Mouse (Mus musculus) thymus, adult 2 months (tissue): Measurements from ENCODE around the gene Map1lc3b. TPM values are rescaled to one million over a fixed set of nuclear protein-coding genes. Genes with fewer than 3 reads are reported as not detected.

Experiments used
- DNase-seq: peaks from one replicate; pipeline ENCODE4 v3.0.0; 2021
- H3K27ac ChIP-seq: fragments of 200-500 bp; 2 replicates; pipeline ENCODE4 v1.5.1; 2012; ENCODE audit warnings: low read length, control low read depth; ENCODE audit not compliant: control insufficient read depth, insufficient read depth
- H3K27me3 ChIP-seq: fragments of 200-500 bp; 2 replicates; pipeline ENCODE4 v1.6.1; 2012; ENCODE audit warnings: mild to moderate bottlenecking, low read length, moderate library complexity, mixed read lengths; ENCODE audit not compliant: control insufficient read depth, insufficient read depth
- H3K36me3 ChIP-seq: fragments of 200-500 bp; 2 replicates; pipeline ENCODE4 v1.6.1; 2012; ENCODE audit warnings: mild to moderate bottlenecking, low read length, moderate library complexity; ENCODE audit not compliant: control insufficient read depth, insufficient read depth
- H3K4me1 ChIP-seq: fragments of 200-500 bp; replicated peaks from 2 replicates; pipeline ENCODE4 v1.6.1; 2012; ENCODE audit warnings: low read length; ENCODE audit not compliant: control insufficient read depth, insufficient read depth
- H3K4me3 ChIP-seq: fragments of 200-500 bp; 2 replicates; pipeline ENCODE4 v1.5.1; 2012; ENCODE audit warnings: mild to moderate bottlenecking, low read length, control low read depth, moderate library complexity; ENCODE audit not compliant: control insufficient read depth, insufficient read depth
- CTCF ChIP-seq: fragments of 200-500 bp; IDR thresholded peaks from 2 replicates; pipeline ENCODE4 v1.5.1; 2012; ENCODE audit warnings: mild to moderate bottlenecking, control low read depth, low read length, moderate library complexity, borderline replicate concordance; ENCODE audit not compliant: control insufficient read depth, poor library complexity, insufficient read depth; ENCODE audit errors: extremely low read depth
- POLR2A ChIP-seq: fragments of 200-500 bp; IDR thresholded peaks from 2 replicates; pipeline ENCODE4 v1.6.1; 2012; ENCODE audit warnings: mild to moderate bottlenecking, low read length, control low read depth, moderate library complexity; ENCODE audit not compliant: control insufficient read depth, poor library complexity, insufficient read depth; ENCODE audit errors: extremely low read depth
- WGBS: fragments of 180-500 bp; shearing (Covaris S2); methylation state at CpG from one replicate; pipeline ENCODE4 v1.1.7; 2018; 5-methylcytosine and 5-hydroxymethylcytosine counted together
- polyA plus RNA-seq: library from polyadenylated mRNA; depleted of rRNA; stranded (reverse); fragments of >200 nt; gene quantifications from 2 replicates; pipeline ENCODE4 v1.2.3, GENCODE M21; 2012

The Map1lc3b gene
- polyA plus RNA-seq, 1 experiment = 103 TPM

GRCm38 (mm10) chr8:121603801-121604200, 13.6 kb downstream of the Map1lc3b start:
- H3K4me1 ChIP-seq = no peaks in the 10 kb centered on the region
- no peaks in the 10 kb centered on the region for H3K27me3 ChIP-seq
- 91% methylated on average over 12 of the region's 12 CpGs for whole genome bisulfite sequencing
- DNase-seq = no peak
- H3K27ac ChIP-seq = no peak overlapping the region
- TF ChIP-seq POLR2A (no peak), CTCF (no peak)
- 0 out of 2 replicates have a peak, but pooled peaks cover 5% of the 10 kb centered on the region for H3K36me3 ChIP-seq
- H3K4me3 ChIP-seq = no peak overlapping the region

- 88% methylated on average over 5 of the region's 5 CpGs for WGBS
- TF ChIP-seq POLR2A = no peak
- no peak for TF ChIP-seq CTCF
- Histone ChIP-seq H3K4me3 (no peak overlapping the region), H3K27me3 (no peaks in the 10 kb centered on the region), H3K27ac (no peak overlapping the region), H3K36me3 (no peaks in the 10 kb centered on the region), H3K4me1 (no peaks in the 10 kb centered on the region)
- DNase-seq = no peak
Measured at GRCm38 (mm10) chr8:121607661-121608060, 17.5 kb downstream of the Map1lc3b start.

DNA sequence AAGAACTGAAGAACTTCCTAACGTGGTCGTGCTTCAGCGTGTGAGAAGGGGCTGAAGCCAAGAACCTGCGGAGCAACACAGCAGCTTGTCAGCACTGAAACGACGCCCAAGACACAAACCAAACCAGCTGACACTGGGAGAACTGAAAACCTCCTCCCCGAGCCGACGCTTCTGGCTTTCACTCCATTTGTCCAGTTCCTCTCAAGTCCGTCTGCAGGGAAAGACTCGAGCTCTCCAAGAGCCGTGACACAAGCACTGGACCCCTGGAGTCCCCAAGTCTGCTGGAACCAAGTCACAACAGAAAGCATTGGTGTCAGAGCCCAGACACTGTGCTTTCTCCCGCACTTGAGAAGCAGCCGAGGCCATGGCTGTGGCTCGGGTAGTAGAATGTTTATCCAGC, 19.1 kb downstream of the Map1lc3b start:
- no peaks in the 10 kb centered on the region for H3K4me1 ChIP-seq
- no peaks in the 10 kb centered on the region for H3K36me3 ChIP-seq
- no peak overlapping the region for H3K4me3 ChIP-seq
- WGBS = 91% methylated on average over 15 of the region's 15 CpGs
- no peaks in the 10 kb centered on the region for H3K27me3 ChIP-seq
- TF ChIP-seq POLR2A (no peak), CTCF (no peak)
- H3K27ac ChIP-seq = no peak overlapping the region
- DNase-seq = no peak

GRCm38 (mm10) chr8:121609916-121610315, 19.8 kb downstream of the Map1lc3b start:
- DNase-seq = no peak
- no peak for TF ChIP-seq POLR2A
- no peak for TF ChIP-seq CTCF
- Histone ChIP-seq H3K27ac (no peak overlapping the region), H3K27me3 (no peaks in the 10 kb centered on the region), H3K36me3 (no peaks in the 10 kb centered on the region), H3K4me3 (no peak overlapping the region), H3K4me1 (no peaks in the 10 kb centered on the region)
- 91% methylated on average over 11 of the region's 11 CpGs for WGBS

GRCm38 (mm10) chr8:121613419-121613818, 23.3 kb downstream of the Map1lc3b start:
- no peak overlapping the region for H3K4me3 ChIP-seq
- H3K27me3 ChIP-seq = no peaks in the 10 kb centered on the region
- no peaks in the 10 kb centered on the region for H3K36me3 ChIP-seq
- H3K4me1 ChIP-seq = no peaks in the 10 kb centered on the region
- TF ChIP-seq CTCF = no peak
- TF ChIP-seq POLR2A = no peak
- no peak for DNase-seq
- no peak overlapping the region for H3K27ac ChIP-seq

DNA sequence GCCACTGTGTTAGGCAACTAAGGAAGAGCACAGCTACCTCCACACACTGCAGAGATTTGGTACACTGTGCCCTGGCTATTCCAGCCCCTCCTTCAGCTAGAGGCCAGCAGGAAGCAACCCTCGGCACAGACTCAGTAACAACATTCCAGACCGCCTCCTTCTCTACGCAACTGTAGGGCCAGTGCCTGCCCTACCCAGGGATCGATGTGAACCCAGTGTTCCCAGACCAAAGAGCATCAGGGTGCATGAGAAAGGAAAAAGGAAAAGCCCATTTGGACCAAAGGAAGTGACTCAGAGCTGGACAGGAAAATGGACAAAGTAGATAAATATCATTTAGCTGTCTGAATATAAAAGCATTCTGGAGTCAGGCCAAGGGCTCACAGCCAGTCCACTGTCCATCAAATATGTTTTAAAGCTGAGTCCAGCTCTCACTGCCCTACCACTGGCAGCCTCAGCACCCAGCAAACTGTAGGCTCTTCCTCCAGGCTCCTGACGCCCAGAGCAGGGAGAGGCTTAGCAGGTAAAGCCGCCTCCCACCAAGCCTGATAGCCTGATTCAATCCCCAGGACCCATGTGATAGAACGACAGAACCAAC, 29.3 kb downstream of the Map1lc3b start:
- 0 out of 2 replicates have a peak, but pooled peaks cover 3% of the 10 kb centered on the region for H3K4me1 ChIP-seq
- no peak for DNase-seq
- TF ChIP-seq CTCF (no peak), POLR2A (no peak)
- no peaks in the 10 kb centered on the region for H3K27me3 ChIP-seq
- WGBS = 62% methylated on average over 7 of the region's 7 CpGs
- no peaks in the 10 kb centered on the region for H3K36me3 ChIP-seq
- no peak overlapping the region for H3K27ac ChIP-seq
- H3K4me3 ChIP-seq = no peak overlapping the region

DNA sequence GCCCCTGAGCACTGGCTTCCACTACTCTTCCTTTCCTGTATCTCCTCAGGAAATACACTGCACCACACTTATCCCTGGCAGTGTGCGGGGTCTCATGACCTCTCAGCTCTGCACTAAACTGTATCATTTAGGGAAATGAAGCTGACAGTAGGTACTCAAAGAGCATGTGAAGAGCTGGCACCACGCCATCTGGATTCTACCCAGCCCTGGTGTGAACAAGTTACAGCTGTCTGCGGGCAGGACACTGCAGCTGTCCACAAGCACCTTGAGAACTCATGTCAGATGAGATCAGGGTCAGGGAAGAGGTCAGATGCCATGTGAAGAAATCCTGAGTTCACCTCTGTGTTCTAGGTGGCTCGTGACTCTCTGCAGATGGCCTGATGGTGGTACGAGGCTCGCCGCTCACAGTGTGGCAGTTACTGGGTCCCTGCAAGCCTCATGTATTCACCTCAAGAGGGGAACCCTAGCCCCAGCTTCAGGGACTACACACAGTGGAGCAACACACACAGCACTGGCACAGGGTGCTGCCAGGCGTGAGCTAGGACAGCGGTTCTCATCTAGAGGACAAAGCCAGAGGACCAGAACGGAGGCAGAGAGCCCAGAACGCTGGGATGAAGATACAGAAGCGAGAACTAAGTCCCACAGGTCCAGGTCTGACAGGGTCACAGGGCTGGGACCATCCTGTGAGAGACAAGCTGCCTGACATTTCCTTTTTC, 30.8 kb downstream of the Map1lc3b start:
- WGBS = 83% methylated on average over 12 of the region's 12 CpGs
- no peak for DNase-seq
- no peak for TF ChIP-seq POLR2A
- TF ChIP-seq CTCF = no peak
- 0 out of 2 replicates have a peak, but pooled peaks cover 3% of the 10 kb centered on the region for H3K4me1 ChIP-seq
- H3K27ac ChIP-seq = no peak overlapping the region
- H3K36me3 ChIP-seq = no peaks in the 10 kb centered on the region
- no peak overlapping the region for H3K4me3 ChIP-seq
- H3K27me3 ChIP-seq = no peaks in the 10 kb centered on the region
